Mouse (Mus musculus): Measurements from ENCODE around the gene Arl13b. TPM values are rescaled to one million over a fixed set of nuclear protein-coding genes. Genes with fewer than 3 reads are reported as not detected.

The Arl13b gene
- polyA plus RNA-seq, 1 experiment from 2014 or later, result 20.1 TPM

DNA sequence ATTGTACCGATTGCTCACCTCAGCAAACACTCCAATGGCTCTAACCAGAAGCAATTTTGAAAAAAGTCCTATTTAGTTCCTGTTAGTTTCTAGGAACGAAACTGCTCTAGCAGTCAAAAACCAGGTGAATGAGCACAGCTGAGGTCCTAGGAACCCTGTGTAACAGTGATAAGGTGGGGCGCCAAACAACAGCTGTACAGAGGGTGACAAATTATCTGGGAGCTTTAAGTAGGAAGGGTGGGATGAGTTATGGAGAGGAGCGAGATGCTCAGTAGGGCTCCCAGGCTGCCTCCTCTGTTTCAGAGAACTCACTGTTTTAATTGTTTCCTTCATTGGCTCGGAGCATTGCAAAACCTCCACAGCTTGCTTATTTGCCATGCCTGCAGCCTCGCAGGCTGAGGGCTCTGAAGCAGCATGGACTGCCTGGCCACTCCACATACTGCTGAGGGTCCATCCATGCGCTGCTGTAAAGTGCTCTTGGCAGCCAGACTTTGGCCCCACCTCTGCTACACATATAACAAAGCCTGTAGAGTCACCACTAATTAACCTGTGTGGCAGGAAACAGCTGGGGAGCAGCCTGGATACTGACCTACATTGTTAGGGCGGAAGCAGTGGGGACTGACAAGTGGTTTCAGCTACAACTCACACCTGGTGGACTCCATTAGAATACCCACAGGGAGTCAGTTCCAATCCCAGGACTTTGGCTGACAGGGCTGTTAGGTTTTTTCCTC is 39.4 kb downstream of the Arl13b start:
- Histone ChIP-seq H3K36me3 (no peaks in the 10 kb centered on the region), H3K4me3 (replicated peaks) (no peak overlapping the region), H3K27me3 (replicated peaks) (no peaks in the 10 kb centered on the region), H3K9ac (no peak overlapping the region), H3K4me1 (no peaks in the 10 kb centered on the region), H3K4me2 (0 out of 2 replicates have a peak overlapping the region, but pooled peaks have one; percentile 5), H3K9me3 (no peaks in the 10 kb centered on the region), H3K27ac (peak overlapping the region; percentile 44; the same call in 1 of the 2 replicates)
- peak; percentile 77; the same call in 1 of the 2 replicates for ATAC-seq (ENCODE audit: insufficient read depth, low FRiP score, low read depth)
- WGBS, result 53% methylated on average over 8 of the region's 8 CpGs

GRCm38 (mm10) chr16:62804621-62805020 is 42.2 kb downstream of the Arl13b start:
- ATAC-seq (ENCODE audit: insufficient read depth, low FRiP score, low read depth), result no peak
- no peaks in the 10 kb centered on the region for H3K4me1 ChIP-seq
- no peaks in the 10 kb centered on the region for H3K9me3 ChIP-seq
- H3K9ac ChIP-seq, result no peak overlapping the region
- WGBS, result 90% methylated on average over 3 of the region's 3 CpGs
- no peaks in the 10 kb centered on the region for H3K36me3 ChIP-seq
- no peak overlapping the region for H3K4me2 ChIP-seq
- H3K27me3 ChIP-seq (replicated peaks), result no peaks in the 10 kb centered on the region
- H3K27ac ChIP-seq, result no peak overlapping the region
- H3K4me3 ChIP-seq (replicated peaks), result no peak overlapping the region

DNA sequence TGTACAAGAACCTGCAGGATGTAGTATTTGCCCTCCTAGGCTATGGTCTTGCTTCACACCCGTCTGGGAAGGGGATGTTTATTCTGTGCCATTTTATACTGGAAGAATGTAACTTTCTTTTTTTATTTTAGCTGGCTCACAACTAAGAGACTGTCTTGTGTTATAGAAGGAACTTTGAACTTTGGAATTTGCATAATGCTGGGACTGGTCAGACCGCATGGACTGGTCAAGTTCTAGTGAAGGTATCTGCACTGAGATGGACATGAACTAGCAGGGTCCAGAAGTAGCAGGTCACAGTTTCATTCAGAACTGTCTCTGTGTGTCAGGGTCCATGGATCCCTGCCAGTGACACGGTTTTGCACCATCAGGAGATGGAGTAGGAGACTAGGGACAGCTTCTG is 47.0 kb downstream of the Arl13b start:
- WGBS, result 68% methylated on average over 3 of the region's 3 CpGs
- Histone ChIP-seq H3K4me1 (no peaks in the 10 kb centered on the region), H3K27ac (no peak overlapping the region), H3K9ac (no peak overlapping the region), H3K27me3 (replicated peaks) (no peaks in the 10 kb centered on the region), H3K36me3 (no peaks in the 10 kb centered on the region), H3K4me2 (no peak overlapping the region), H3K9me3 (no peaks in the 10 kb centered on the region), H3K4me3 (replicated peaks) (no peak overlapping the region)
- 0 out of 2 replicates have a peak, but pooled peaks have one; percentile 14 for ATAC-seq (ENCODE audit: insufficient read depth, low FRiP score, low read depth)

DNA sequence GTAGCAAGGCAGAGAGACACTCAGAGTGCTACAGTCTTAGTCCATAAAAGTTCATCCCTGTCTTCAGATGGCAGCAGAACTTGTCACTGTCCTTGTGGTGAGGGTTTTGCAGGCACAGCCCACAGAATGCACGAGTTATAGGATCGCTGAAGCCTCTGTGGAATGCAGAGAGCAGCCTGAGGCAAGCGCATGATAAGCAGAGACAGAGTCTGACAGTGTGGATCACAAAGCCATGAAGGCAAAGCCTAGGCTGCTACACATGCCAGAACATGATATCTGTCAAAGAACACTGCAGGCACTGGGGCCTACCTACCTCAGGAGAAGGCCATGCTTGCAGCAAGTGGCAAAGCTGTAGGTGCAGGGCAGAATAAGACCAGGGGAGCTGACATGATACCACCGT is 47.4 kb downstream of the Arl13b start:
- H3K4me3 ChIP-seq (replicated peaks), result no peak overlapping the region
- no peak overlapping the region for H3K27ac ChIP-seq
- H3K27me3 ChIP-seq (replicated peaks), result no peaks in the 10 kb centered on the region
- H3K9me3 ChIP-seq, result no peaks in the 10 kb centered on the region
- no peak overlapping the region for H3K4me2 ChIP-seq
- H3K9ac ChIP-seq, result no peak overlapping the region
- H3K4me1 ChIP-seq, result no peaks in the 10 kb centered on the region
- no peaks in the 10 kb centered on the region for H3K36me3 ChIP-seq
- WGBS, result 75% methylated on average over 4 of the region's 4 CpGs
- peak; percentile 50; the same call in 1 of the 2 replicates for ATAC-seq (ENCODE audit: insufficient read depth, low FRiP score, low read depth)

- H3K27me3 ChIP-seq (replicated peaks), result no peaks in the 10 kb centered on the region
- no peaks in the 10 kb centered on the region for H3K9me3 ChIP-seq
- no peaks in the 10 kb centered on the region for H3K36me3 ChIP-seq
- WGBS, result 86% methylated on average over 3 of the region's 3 CpGs
- no peak for ATAC-seq (ENCODE audit: insufficient read depth, low FRiP score, low read depth)
- H3K4me2 ChIP-seq, result no peak overlapping the region
- no peak overlapping the region for H3K27ac ChIP-seq
- H3K9ac ChIP-seq, result no peak overlapping the region
- no peak overlapping the region for H3K4me3 ChIP-seq (replicated peaks)
- no peaks in the 10 kb centered on the region for H3K4me1 ChIP-seq
These were observed 48.0 kb downstream of the Arl13b start for GRCm38 (mm10) chr16:62798808-62799207.

DNA sequence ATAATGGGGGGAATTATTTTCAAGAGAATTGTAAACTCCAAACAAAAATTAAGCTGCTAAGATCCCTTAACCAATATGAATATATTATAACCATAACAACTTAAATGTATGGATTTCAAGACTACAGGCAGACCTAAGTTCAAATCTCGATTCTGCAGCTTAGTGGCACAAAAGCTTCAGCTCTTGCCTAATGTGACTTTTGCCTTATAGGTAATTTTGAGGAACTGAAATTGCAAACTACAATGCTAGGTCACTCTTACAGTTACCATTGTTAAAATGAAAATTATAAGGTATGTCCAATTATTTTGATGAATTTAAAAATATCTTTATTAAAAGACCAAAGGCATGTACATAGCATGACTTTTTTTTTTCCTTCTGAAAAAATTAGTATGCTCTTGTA is 50.2 kb downstream of the Arl13b start:
- Histone ChIP-seq H3K9me3 (no peaks in the 10 kb centered on the region), H3K4me1 (no peaks in the 10 kb centered on the region), H3K9ac (no peak overlapping the region), H3K36me3 (no peaks in the 10 kb centered on the region), H3K27me3 (replicated peaks) (no peaks in the 10 kb centered on the region), H3K4me2 (no peak overlapping the region), H3K4me3 (replicated peaks) (no peak overlapping the region), H3K27ac (no peak overlapping the region)
- no peak for ATAC-seq (ENCODE audit: insufficient read depth, low FRiP score, low read depth)
- 77% methylated on average over 1 of the region's 1 CpGs for WGBS

- peak; percentile 98 for ATAC-seq (ENCODE audit: insufficient read depth, low FRiP score, low read depth)
- H3K27me3 ChIP-seq (replicated peaks), result no peaks in the 10 kb centered on the region
- WGBS, result 2% methylated on average over 41 of the region's 41 CpGs
- peak within 1 kb of the TSS; percentile 93 for H3K27ac ChIP-seq
- no peaks in the 10 kb centered on the region for H3K9me3 ChIP-seq
- H3K4me3 ChIP-seq (replicated peaks), result peak within 1 kb of the TSS; percentile 80
- peak within 1 kb of the TSS; percentile 84 for H3K9ac ChIP-seq
- H3K36me3 ChIP-seq, result no peaks in the 10 kb centered on the region
- peaks cover 5% of the 10 kb centered on the region; the same call in 1 of the 2 replicates for H3K4me1 ChIP-seq
- H3K4me2 ChIP-seq, result peak within 1 kb of the TSS; percentile 66
These were observed 60.1 kb downstream of the Arl13b start, which contains the start of gene Nsun3 for GRCm38 (mm10) chr16:62786621-62787331. TSS of gene Nsun3 (minus strand) at chr16:62786818.

GRCm38 (mm10) chr16:62782229-62782628 is 64.6 kb downstream of the Arl13b start:
- Histone ChIP-seq H3K4me2 (no peak overlapping the region), H3K4me1 (peaks cover 4% of the 10 kb centered on the region; the same call in 1 of the 2 replicates), H3K27ac (no peak overlapping the region), H3K27me3 (replicated peaks) (no peaks in the 10 kb centered on the region), H3K4me3 (replicated peaks) (no peak overlapping the region), H3K9ac (no peak overlapping the region), H3K9me3 (no peaks in the 10 kb centered on the region), H3K36me3 (0 out of 2 replicates have a peak, but pooled peaks cover 5% of the 10 kb centered on the region)
- 49% methylated on average over 5 of the region's 5 CpGs for WGBS
- ATAC-seq (ENCODE audit: insufficient read depth, low FRiP score, low read depth), result no peak

- 0 out of 2 replicates have a peak, but pooled peaks cover 5% of the 10 kb centered on the region for H3K36me3 ChIP-seq
- H3K27ac ChIP-seq, result no peak overlapping the region
- no peaks in the 10 kb centered on the region for H3K27me3 ChIP-seq (replicated peaks)
- H3K9me3 ChIP-seq, result no peaks in the 10 kb centered on the region
- H3K4me1 ChIP-seq, result no peaks in the 10 kb centered on the region
- no peak overlapping the region for H3K9ac ChIP-seq
- H3K4me3 ChIP-seq (replicated peaks), result no peak overlapping the region
- 65% methylated on average over 10 of the region's 10 CpGs for WGBS
- ATAC-seq (ENCODE audit: insufficient read depth, low FRiP score, low read depth), result no peak
- H3K4me2 ChIP-seq, result no peak overlapping the region
These were observed 68.6 kb downstream of the Arl13b start for GRCm38 (mm10) chr16:62778282-62778681.

GRCm38 (mm10) chr16:62776034-62776433 is 70.8 kb downstream of the Arl13b start:
- no peak overlapping the region for H3K4me2 ChIP-seq
- H3K36me3 ChIP-seq, result no peaks in the 10 kb centered on the region
- no peaks in the 10 kb centered on the region for H3K9me3 ChIP-seq
- no peak for ATAC-seq (ENCODE audit: insufficient read depth, low FRiP score, low read depth)
- H3K4me1 ChIP-seq, result no peaks in the 10 kb centered on the region
- H3K9ac ChIP-seq, result no peak overlapping the region
- no peaks in the 10 kb centered on the region for H3K27me3 ChIP-seq (replicated peaks)
- 83% methylated on average over 11 of the region's 11 CpGs for WGBS
- H3K27ac ChIP-seq, result no peak overlapping the region
- no peak overlapping the region for H3K4me3 ChIP-seq (replicated peaks)

- no peak overlapping the region for H3K27ac ChIP-seq
- no peaks in the 10 kb centered on the region for H3K4me1 ChIP-seq
- H3K4me3 ChIP-seq (replicated peaks), result no peak overlapping the region
- no peaks in the 10 kb centered on the region for H3K36me3 ChIP-seq
- 78% methylated on average over 4 of the region's 4 CpGs for WGBS
- no peak overlapping the region for H3K9ac ChIP-seq
- H3K9me3 ChIP-seq, result no peaks in the 10 kb centered on the region
- no peak overlapping the region for H3K4me2 ChIP-seq
- H3K27me3 ChIP-seq (replicated peaks), result no peaks in the 10 kb centered on the region
- ATAC-seq (ENCODE audit: insufficient read depth, low FRiP score, low read depth), result no peak
These were observed 73.4 kb downstream of the Arl13b start for GRCm38 (mm10) chr16:62773462-62773861.

DNA sequence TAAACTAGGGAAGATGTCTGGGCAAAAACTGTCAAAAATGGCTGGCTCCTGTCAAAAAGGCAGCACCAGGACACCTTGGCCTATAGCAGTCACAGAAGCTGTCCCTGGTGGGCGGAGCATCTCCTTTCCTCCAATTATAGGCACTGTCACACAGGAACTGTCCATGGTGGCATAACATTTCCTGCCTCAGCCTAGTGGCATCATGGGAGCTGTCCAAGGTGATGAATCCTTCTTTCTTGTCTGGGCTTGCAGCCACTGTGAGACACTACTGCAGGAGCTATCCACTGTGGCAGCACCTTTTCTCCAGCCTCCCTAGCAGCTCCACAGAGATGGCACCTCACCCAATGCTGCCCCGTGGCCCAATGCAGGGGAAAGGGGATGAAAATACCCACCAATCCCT is 88.5 kb downstream of the Arl13b start:
- Histone ChIP-seq H3K9me3 (peaks cover 3% of the 10 kb centered on the region; the same call in 1 of the 2 replicates), H3K4me1 (no peaks in the 10 kb centered on the region), H3K27ac (no peak overlapping the region), H3K4me2 (no peak overlapping the region), H3K4me3 (replicated peaks) (no peak overlapping the region), H3K9ac (no peak overlapping the region), H3K27me3 (replicated peaks) (no peaks in the 10 kb centered on the region), H3K36me3 (no peaks in the 10 kb centered on the region)
- WGBS, result 93% methylated on average over 2 of the region's 2 CpGs
- ATAC-seq (ENCODE audit: insufficient read depth, low FRiP score, low read depth), result peak; percentile 22; the same call in 1 of the 2 replicates
